Mouse (Mus musculus): ENCODE measurements around the gene Retn.

Gene Retn

DNA sequence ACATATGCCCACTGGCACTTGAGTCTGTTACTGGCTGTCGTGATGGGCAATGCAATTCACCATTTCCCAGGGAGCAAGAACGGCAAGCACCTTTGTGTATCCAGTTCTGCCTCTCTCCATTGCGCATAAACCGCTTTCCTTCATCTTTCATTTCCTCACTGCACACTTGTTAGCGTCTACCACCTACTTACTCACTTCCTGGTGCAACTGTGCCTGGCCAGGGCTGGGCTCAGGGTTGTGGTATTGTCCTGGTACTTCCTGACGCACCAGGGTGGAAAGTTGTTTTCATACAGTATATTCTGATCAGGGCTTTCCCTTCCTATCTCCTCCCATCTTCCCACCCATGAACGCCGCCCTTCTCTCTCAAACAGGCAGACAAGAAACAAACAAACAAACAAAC, 5.3 kb downstream of the Retn start:
- no peak for DNase-seq (ENCODE audit: low spot score)

DNA sequence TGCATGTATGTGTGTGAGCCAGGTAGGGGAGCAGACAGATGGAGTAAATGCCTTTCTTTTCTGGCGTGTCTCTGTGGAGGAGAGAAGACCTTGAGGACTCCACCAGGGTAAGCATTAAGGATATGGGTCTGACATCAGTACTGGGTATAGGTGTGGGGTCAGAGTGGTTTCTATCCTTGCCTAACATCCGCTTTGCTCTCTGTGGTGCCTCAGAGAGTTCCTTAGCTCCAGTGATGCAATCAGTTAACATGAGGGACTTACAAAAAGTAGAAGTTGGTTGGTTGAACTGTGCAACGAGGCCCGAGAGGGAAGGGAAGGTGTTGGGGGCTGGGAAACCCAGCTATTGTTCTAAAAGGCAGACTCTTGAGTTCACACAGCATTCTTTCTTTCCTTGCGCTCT, 8.8 kb downstream of the Retn start:
- no peak for DNase-seq (ENCODE audit: low spot score)

DNA sequence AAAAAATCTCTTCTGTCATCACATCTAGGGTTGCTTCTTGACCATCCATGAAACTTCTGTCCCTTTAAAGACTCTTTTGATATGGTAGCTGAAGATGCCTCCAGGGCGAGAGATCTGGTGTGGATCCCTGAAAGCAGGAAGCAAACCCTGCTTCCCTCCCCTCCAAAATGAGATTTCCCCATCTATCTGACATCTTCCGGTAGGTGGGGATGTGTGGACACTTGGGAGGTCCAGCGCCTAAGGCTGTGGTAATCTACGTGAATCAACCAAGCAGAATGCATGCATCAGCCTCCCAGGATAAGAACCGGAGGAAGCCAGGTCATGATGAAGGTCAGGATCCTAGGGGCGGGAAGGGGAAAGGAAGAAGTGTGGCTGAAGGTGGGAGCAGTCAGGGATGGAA, 9.9 kb downstream of the Retn start, which contains the start of gene Mcemp1:
TSS of gene Mcemp1 (plus strand) at position 248 of the 400 bp plus-strand sequence.
- no peak for DNase-seq (ENCODE audit: low spot score)

GRCm38 (mm10) chr8:3670388-3670787, 14.8 kb downstream of the Retn start:
- no peak for DNase-seq (ENCODE audit: low spot score)

- DNase-seq (ENCODE audit: low spot score) = peak; percentile 81
These were observed 16.5 kb downstream of the Retn start, which contains the start of gene Fcor for GRCm38 (mm10) chr8:3671980-3672491. Fcor (minus strand) TSS chr8:3672362.

DNA sequence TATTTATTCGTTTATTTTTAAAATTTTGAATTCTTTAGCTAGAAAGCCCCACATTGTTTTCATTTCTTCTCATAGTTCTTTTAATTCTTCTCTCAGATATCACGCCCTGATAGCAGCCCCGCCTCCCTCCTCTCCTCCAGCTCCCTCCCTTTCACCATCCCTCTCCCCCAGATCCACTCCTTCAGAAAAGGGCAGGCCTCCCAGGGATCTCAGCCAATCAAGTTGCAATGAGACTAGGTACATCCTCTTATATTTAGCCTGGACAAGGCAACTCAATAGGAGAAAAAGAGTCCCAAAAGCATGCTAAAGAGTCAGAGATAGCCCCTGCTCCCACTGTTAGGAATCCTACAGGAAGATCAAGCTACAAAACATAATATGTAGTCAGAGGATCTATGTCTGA, 19.1 kb downstream of the Retn start:
- no peak for DNase-seq (ENCODE audit: low spot score)

DNA sequence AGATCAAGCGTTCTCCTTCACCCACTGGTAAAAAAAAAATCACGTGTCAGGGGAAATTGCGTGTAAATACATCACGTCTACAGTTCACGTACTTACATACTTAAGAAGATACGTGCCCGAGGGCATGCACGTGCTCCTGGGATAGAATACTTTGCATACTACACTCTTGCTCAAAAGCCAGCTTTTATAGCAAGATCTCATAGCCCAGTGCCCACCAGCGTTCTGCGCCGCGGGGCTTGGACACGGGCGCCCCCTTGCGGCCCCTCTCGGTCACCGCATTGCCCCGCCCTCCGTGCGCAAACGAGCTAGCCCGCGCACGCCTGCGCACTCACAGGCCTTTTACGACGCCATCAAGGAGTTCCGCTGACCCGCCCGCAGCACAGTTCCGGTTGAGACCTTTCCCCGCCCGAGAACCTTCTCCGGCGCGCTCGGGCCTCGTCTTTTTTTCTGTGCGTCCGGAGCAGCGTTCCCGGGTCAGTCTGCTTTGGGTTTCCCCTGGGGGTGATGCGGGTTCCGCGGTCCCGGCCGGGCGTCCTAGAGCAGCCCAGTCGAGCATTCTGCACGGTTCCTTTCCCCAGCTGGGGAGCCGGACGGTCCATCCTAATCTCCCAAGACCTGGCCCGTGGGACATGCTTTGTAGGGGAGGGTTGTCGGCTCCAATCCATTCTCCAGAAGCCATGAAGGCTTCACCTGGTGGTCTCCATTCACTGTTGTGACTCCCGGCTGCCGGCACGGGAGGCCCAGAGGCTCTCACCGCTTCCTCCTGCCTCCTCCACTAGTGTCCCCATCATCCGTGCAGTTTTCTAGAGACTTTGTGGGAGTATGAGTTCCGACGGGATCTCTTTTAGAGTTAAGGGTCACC, 20.8 kb downstream of the Retn start, which contains the start of gene Trappc5:
TSS of gene Trappc5 (plus strand) at position 169 of the 862 bp plus-strand sequence.
- DNase-seq (ENCODE audit: low spot score) = peak; percentile 93

GRCm38 (mm10) chr8:3676993-3677579, 21.5 kb downstream of the Retn start:
- DNase-seq (ENCODE audit: low spot score) = no peak

GRCm38 (mm10) chr8:3678831-3679230, 23.3 kb downstream of the Retn start:
- DNase-seq (ENCODE audit: low spot score) = no peak

GRCm38 (mm10) chr8:3679236-3679635, 23.7 kb downstream of the Retn start:
- no peak for DNase-seq (ENCODE audit: low spot score)

DNA sequence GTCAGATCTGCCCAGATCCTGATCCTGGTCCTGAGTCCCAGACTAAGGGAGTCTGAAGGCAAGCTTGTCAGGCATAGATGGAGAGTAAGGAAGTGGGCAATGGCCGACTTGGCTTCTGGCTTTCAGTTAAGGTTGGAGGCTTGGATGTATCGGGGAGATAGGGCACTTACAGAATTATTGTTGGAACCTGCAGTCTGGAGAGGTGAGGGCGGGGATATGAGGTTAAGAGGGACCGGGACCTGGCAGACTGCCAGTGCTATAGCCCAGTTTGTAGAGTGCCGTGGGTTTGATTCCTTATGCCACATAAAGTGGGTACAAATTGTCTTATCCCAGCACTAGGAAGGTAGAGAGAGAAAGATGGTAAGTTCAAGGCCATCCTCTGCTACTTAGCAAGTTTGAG, 24.1 kb downstream of the Retn start:
- DNase-seq (ENCODE audit: low spot score) = no peak

GRCm38 (mm10) chr8:3682435-3682834, 26.9 kb downstream of the Retn start:
- DNase-seq (ENCODE audit: low spot score) = no peak

DNA sequence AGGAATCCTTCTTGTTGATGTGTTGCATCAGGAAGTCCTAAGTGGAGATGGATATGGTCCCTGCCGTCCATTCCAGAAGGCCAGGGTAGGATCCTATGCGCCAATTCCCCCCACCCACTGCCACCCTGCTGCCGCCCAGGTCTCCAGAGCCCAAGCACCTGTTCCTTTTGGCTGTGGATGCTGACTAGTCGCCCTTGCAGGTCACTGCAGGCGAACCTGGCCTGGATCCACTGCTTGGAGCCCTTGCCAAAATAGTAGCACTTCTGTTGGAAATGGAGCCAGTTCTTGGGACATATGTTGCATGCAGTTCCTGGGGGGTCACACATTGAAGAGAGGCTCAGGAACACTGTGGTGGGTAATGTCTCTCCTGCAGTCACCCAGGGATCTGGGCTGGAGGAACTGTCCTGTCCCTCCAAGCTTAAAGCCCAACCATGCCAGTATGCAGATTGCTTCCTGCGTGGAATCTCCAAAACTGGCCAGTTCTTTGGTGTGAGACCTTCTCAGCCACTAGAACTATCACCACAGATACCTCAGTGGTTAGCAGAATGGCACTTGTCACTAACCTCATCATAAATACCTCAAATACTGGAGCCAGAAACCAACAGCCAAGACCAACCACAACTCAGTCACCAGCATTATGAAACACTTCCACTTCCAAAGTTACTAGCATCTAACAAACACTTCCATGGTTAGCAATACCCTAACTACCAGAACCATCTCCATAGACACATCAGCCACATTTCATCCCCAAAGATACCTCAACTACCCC, 28.0 kb downstream of the Retn start:
- DNase-seq (ENCODE audit: low spot score) = no peak

DNA sequence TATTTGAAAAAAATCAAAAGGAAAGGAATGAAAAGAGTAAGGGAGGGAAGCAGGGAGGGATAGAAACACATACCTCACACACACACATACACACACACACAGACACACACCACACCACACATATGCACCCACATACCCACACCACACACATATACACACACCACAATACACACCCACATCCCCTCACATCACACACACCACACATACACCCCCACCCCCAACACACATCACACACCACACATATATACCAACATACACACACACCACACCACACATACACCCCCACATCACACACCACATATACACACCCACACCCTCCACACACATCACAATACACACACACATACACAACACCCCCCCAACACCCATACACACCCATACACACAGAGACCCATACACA, 29.0 kb downstream of the Retn start:
- no peak for DNase-seq (ENCODE audit: low spot score)

DNA sequence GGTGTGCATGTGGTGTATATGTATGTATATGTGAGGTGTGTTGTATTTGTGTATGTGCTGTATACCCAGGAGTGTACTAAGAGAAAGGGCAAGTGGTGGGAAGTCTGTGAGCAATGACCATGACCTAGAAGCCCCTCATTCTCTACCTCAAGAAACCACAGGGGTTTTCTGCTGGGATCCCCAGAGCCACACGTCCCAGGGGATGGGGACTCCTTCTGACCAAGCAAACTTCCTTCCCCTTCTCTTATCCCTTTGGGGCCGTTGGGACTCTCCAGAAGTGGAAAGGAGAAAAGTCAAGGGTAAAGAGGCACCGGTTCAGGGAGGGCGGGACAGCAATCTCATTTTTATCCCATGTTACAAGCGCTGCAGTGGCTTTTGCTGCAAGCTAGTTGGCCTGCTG, 29.9 kb downstream of the Retn start:
- no peak for DNase-seq (ENCODE audit: low spot score)

- DNase-seq (ENCODE audit: low spot score) = no peak
These were observed 32.0 kb downstream of the Retn start for GRCm38 (mm10) chr8:3687537-3687936.

- DNase-seq (ENCODE audit: low spot score) = no peak
These were observed 35.2 kb downstream of the Retn start for GRCm38 (mm10) chr8:3690774-3691173.

GRCm38 (mm10) chr8:3694121-3694520, 38.6 kb downstream of the Retn start, which contains the start of gene Fcer2a:
Fcer2a (minus strand) TSS chr8:3694175.
- DNase-seq (ENCODE audit: low spot score) = no peak

DNA sequence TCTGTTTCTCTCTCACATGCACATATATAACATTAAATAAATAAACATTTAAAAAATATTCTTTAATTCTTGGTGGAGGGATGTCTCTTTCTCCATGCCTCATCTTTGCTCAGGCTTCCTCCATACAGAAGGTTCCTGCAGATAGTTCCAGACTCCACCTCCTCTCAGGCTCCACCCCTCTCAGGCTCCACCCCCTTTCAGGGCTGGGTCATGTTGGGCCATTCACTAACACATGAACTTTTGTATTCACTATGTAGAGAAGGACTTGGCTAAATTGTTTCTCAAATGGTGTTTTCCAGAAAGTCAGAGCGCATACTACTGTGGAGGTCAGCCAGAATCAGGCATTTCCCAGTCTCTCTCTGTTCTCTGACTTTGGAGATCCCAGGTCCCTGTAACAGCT, 45.9 kb downstream of the Retn start:
- no peak for DNase-seq (ENCODE audit: low spot score)

GRCm38 (mm10) chr8:3705711-3706110, 50.1 kb downstream of the Retn start:
- DNase-seq (ENCODE audit: low spot score) = no peak

- DNase-seq (ENCODE audit: low spot score) = no peak
These were observed 52.0 kb downstream of the Retn start for GRCm38 (mm10) chr8:3707611-3708010.

Measured in ovary, postnatal 36 days (tissue).